Mouse (Mus musculus): Measurements from ENCODE around the gene Abhd15. TPM values are rescaled to one million over a fixed set of nuclear protein-coding genes. Genes with fewer than 3 reads are reported as not detected.

Gene Abhd15
- polyA plus RNA-seq, 1 experiment from 2014 or later = 1.9 TPM

GRCm38 (mm10) chr11:77497851-77498250 is 17.1 kb upstream of the Abhd15 start:
- no peak for ATAC-seq (ENCODE audit: low FRiP score)
- WGBS = 19% methylated on average over 4 of the region's 4 CpGs
- peaks cover 2% of the 10 kb centered on the region; the same call in 1 of the 2 replicates for H3K36me3 ChIP-seq (ENCODE audit: control insufficient read depth, insufficient read depth, low read length)
- peak overlapping the region; percentile 40 for H3K27ac ChIP-seq (ENCODE audit: low read depth, low read length)
- peaks cover 43% of the 10 kb centered on the region for H3K4me1 ChIP-seq (ENCODE audit: control insufficient read depth, insufficient read depth, low read length)
- no peaks in the 10 kb centered on the region for H3K27me3 ChIP-seq (ENCODE audit: control insufficient read depth, insufficient read depth, low read length)
- no peaks in the 10 kb centered on the region for H3K9me3 ChIP-seq (ENCODE audit: control insufficient read depth, low read length)
- no peak overlapping the region for H3K4me2 ChIP-seq
- no peak for DNase-seq (ENCODE audit: low spot score, missing footprints)
- no peak overlapping the region for H3K4me3 ChIP-seq (ENCODE audit: low read depth, low read length)
- H3K9ac ChIP-seq (ENCODE audit: low read length) = peak overlapping the region; percentile 17; the same call in 1 of the 2 replicates

- Histone ChIP-seq H3K9me3 (ENCODE audit: control insufficient read depth, low read length) (no peaks in the 10 kb centered on the region), H3K4me1 (ENCODE audit: control insufficient read depth, insufficient read depth, low read length) (peaks cover 43% of the 10 kb centered on the region), H3K36me3 (ENCODE audit: control insufficient read depth, insufficient read depth, low read length) (peaks cover 7% of the 10 kb centered on the region; the same call in 1 of the 2 replicates), H3K27ac (ENCODE audit: low read depth, low read length) (peak overlapping the region; percentile 40), H3K9ac (ENCODE audit: low read length) (no peak overlapping the region; the same call in 1 of the 2 replicates), H3K27me3 (ENCODE audit: control insufficient read depth, insufficient read depth, low read length) (no peaks in the 10 kb centered on the region), H3K4me2 (no peak overlapping the region), H3K4me3 (ENCODE audit: low read depth, low read length) (no peak overlapping the region)
- ATAC-seq (ENCODE audit: low FRiP score) (no peak), DNase-seq (ENCODE audit: low spot score, missing footprints) (no peak)
- 64% methylated on average over 12 of the region's 12 CpGs for WGBS
Measured at GRCm38 (mm10) chr11:77498261-77499139, 16.4 kb upstream of the Abhd15 start.

GRCm38 (mm10) chr11:77499354-77499753 is 15.6 kb upstream of the Abhd15 start:
- no peak overlapping the region for H3K4me3 ChIP-seq (ENCODE audit: low read depth, low read length)
- ATAC-seq (ENCODE audit: low FRiP score) (no peak), DNase-seq (ENCODE audit: low spot score, missing footprints) (no peak)
- no peaks in the 10 kb centered on the region for H3K27me3 ChIP-seq (ENCODE audit: control insufficient read depth, insufficient read depth, low read length)
- H3K27ac ChIP-seq (ENCODE audit: low read depth, low read length) = no peak overlapping the region
- no peak overlapping the region for H3K4me2 ChIP-seq
- no peak overlapping the region for H3K9ac ChIP-seq (ENCODE audit: low read length)
- H3K36me3 ChIP-seq (ENCODE audit: control insufficient read depth, insufficient read depth, low read length) = peaks cover 8% of the 10 kb centered on the region; the same call in 1 of the 2 replicates
- no peaks in the 10 kb centered on the region for H3K9me3 ChIP-seq (ENCODE audit: control insufficient read depth, low read length)
- WGBS = 89% methylated on average over 7 of the region's 7 CpGs
- H3K4me1 ChIP-seq (ENCODE audit: control insufficient read depth, insufficient read depth, low read length) = peaks cover 39% of the 10 kb centered on the region

GRCm38 (mm10) chr11:77500361-77501325 is 14.3 kb upstream of the Abhd15 start:
- Histone ChIP-seq H3K4me1 (ENCODE audit: control insufficient read depth, insufficient read depth, low read length) (peaks cover 29% of the 10 kb centered on the region), H3K9ac (ENCODE audit: low read length) (no peak overlapping the region), H3K36me3 (ENCODE audit: control insufficient read depth, insufficient read depth, low read length) (peaks cover 14% of the 10 kb centered on the region), H3K9me3 (ENCODE audit: control insufficient read depth, low read length) (no peaks in the 10 kb centered on the region), H3K4me2 (no peak overlapping the region), H3K27me3 (ENCODE audit: control insufficient read depth, insufficient read depth, low read length) (no peaks in the 10 kb centered on the region), H3K27ac (ENCODE audit: low read depth, low read length) (no peak overlapping the region), H3K4me3 (ENCODE audit: low read depth, low read length) (no peak overlapping the region)
- ATAC-seq (ENCODE audit: low FRiP score) (no peak), DNase-seq (ENCODE audit: low spot score, missing footprints) (no peak)
- 86% methylated on average over 17 of the region's 17 CpGs for WGBS

- Histone ChIP-seq H3K27me3 (ENCODE audit: control insufficient read depth, insufficient read depth, low read length) (no peaks in the 10 kb centered on the region), H3K9me3 (ENCODE audit: control insufficient read depth, low read length) (no peaks in the 10 kb centered on the region), H3K4me1 (ENCODE audit: control insufficient read depth, insufficient read depth, low read length) (peaks cover 24% of the 10 kb centered on the region), H3K4me3 (ENCODE audit: low read depth, low read length) (no peak overlapping the region), H3K4me2 (no peak overlapping the region), H3K9ac (ENCODE audit: low read length) (no peak overlapping the region), H3K36me3 (ENCODE audit: control insufficient read depth, insufficient read depth, low read length) (peaks cover 18% of the 10 kb centered on the region), H3K27ac (ENCODE audit: low read depth, low read length) (no peak overlapping the region)
- DNase-seq (ENCODE audit: low spot score, missing footprints) = peak; percentile 92
- WGBS = 31% methylated on average over 5 of the region's 5 CpGs
- no peak for ATAC-seq (ENCODE audit: low FRiP score)
Measured at GRCm38 (mm10) chr11:77501392-77501791, 13.5 kb upstream of the Abhd15 start.

- no peaks in the 10 kb centered on the region for H3K27me3 ChIP-seq (ENCODE audit: control insufficient read depth, insufficient read depth, low read length)
- no peak for DNase-seq (ENCODE audit: low spot score, missing footprints)
- ATAC-seq (ENCODE audit: low FRiP score) = no peak
- H3K36me3 ChIP-seq (ENCODE audit: control insufficient read depth, insufficient read depth, low read length) = peaks cover 24% of the 10 kb centered on the region
- 91% methylated on average over 4 of the region's 4 CpGs for WGBS
- H3K4me3 ChIP-seq (ENCODE audit: low read depth, low read length) = no peak overlapping the region
- H3K27ac ChIP-seq (ENCODE audit: low read depth, low read length) = no peak overlapping the region
- no peak overlapping the region for H3K4me2 ChIP-seq
- H3K4me1 ChIP-seq (ENCODE audit: control insufficient read depth, insufficient read depth, low read length) = peaks cover 23% of the 10 kb centered on the region
- H3K9ac ChIP-seq (ENCODE audit: low read length) = no peak overlapping the region
- no peaks in the 10 kb centered on the region for H3K9me3 ChIP-seq (ENCODE audit: control insufficient read depth, low read length)
Measured at GRCm38 (mm10) chr11:77501971-77502370, 12.9 kb upstream of the Abhd15 start.

GRCm38 (mm10) chr11:77502481-77502880 is 12.4 kb upstream of the Abhd15 start:
- WGBS = 85% methylated on average over 6 of the region's 6 CpGs
- Histone ChIP-seq H3K4me1 (ENCODE audit: control insufficient read depth, insufficient read depth, low read length) (peaks cover 17% of the 10 kb centered on the region), H3K9ac (ENCODE audit: low read length) (no peak overlapping the region), H3K27me3 (ENCODE audit: control insufficient read depth, insufficient read depth, low read length) (no peaks in the 10 kb centered on the region), H3K36me3 (ENCODE audit: control insufficient read depth, insufficient read depth, low read length) (peaks cover 26% of the 10 kb centered on the region), H3K4me2 (no peak overlapping the region), H3K4me3 (ENCODE audit: low read depth, low read length) (no peak overlapping the region), H3K27ac (ENCODE audit: low read depth, low read length) (no peak overlapping the region), H3K9me3 (ENCODE audit: control insufficient read depth, low read length) (no peaks in the 10 kb centered on the region)
- ATAC-seq (ENCODE audit: low FRiP score) (no peak), DNase-seq (ENCODE audit: low spot score, missing footprints) (no peak)

- H3K36me3 ChIP-seq (ENCODE audit: control insufficient read depth, insufficient read depth, low read length) = peaks cover 26% of the 10 kb centered on the region
- no peak overlapping the region for H3K4me2 ChIP-seq
- peaks cover 12% of the 10 kb centered on the region for H3K4me1 ChIP-seq (ENCODE audit: control insufficient read depth, insufficient read depth, low read length)
- no peak overlapping the region for H3K27ac ChIP-seq (ENCODE audit: low read depth, low read length)
- DNase-seq (ENCODE audit: low spot score, missing footprints) (no peak), ATAC-seq (ENCODE audit: low FRiP score) (no peak)
- no peaks in the 10 kb centered on the region for H3K27me3 ChIP-seq (ENCODE audit: control insufficient read depth, insufficient read depth, low read length)
- no peaks in the 10 kb centered on the region for H3K9me3 ChIP-seq (ENCODE audit: control insufficient read depth, low read length)
- 68% methylated on average over 3 of the region's 3 CpGs for WGBS
- no peak overlapping the region for H3K4me3 ChIP-seq (ENCODE audit: low read depth, low read length)
- no peak overlapping the region for H3K9ac ChIP-seq (ENCODE audit: low read length)
Measured at GRCm38 (mm10) chr11:77503511-77503910, 11.4 kb upstream of the Abhd15 start.
